Mouse (Mus musculus) heart, postnatal 36 days (tissue): ENCODE data around the gene Hells. TPM values are rescaled to one million over a fixed set of nuclear protein-coding genes. Genes with fewer than 3 reads are reported as not detected.

Experiments
- DNase-seq, 2 experiments: peaks; one replicate each; pipeline ENCODE4 v3.0.0; 2021 to 2022
- intact Hi-C: fragments of 180-260 bp; cut with DNase I; formaldehyde crosslinking; loops from one replicate; pipeline ENCODE4 v1.15.1; 2025
- total RNA-seq, 2 experiments: library from RNA; stranded (reverse); gene quantifications; 2 replicates each; pipeline ENCODE4 v1.2.3; 2021

Gene Hells
- 1 to 10 TPM in 1 of 2 experiments, under 1 TPM in 1; 0.84 to 2.0 TPM for total RNA-seq

DNA sequence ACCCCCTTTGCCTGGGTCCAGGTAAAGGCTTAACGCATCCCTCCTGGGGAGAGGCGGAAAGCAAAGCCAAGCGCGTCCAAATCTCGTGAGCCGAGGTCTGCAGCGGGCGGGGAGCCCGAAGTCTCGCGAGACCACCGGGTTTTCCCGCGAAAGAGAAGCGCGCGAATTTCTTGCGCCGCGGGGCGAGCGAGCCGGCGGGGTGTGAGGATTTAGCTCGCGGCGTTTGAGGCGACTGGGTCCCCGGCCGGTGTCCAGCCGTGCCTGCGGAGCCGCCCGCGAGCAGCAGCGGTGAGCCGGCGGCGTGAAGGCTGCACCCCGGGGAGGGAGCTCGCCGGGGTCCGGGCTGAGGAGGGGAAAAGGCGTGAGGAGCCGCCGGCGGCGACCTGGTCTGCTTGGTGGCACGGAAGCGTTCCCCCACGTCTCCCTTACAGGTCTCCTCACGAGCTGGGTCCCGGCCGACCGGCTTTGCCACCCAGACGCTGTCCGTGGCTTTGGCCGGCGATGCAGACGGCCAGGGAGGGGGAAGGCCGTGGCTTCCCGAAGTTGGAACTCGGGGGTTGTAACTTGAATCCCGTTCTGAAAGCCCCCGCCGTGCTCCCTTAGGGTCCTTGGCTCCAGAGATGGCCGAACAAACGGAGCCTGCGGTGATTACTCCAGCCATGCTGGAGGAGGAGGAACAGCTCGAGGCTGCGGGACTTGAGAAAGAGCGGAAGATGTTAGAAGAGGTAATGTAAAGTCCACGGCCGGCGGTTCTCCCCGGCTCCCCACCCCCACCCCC, at the start of gene Hells:
Hells (plus strand) TSS at position 128 of the 778 bp plus-strand sequence.
- intact Hi-C loops: no loop called here
- peak; percentile 85 to 87 for DNase-seq

DNA sequence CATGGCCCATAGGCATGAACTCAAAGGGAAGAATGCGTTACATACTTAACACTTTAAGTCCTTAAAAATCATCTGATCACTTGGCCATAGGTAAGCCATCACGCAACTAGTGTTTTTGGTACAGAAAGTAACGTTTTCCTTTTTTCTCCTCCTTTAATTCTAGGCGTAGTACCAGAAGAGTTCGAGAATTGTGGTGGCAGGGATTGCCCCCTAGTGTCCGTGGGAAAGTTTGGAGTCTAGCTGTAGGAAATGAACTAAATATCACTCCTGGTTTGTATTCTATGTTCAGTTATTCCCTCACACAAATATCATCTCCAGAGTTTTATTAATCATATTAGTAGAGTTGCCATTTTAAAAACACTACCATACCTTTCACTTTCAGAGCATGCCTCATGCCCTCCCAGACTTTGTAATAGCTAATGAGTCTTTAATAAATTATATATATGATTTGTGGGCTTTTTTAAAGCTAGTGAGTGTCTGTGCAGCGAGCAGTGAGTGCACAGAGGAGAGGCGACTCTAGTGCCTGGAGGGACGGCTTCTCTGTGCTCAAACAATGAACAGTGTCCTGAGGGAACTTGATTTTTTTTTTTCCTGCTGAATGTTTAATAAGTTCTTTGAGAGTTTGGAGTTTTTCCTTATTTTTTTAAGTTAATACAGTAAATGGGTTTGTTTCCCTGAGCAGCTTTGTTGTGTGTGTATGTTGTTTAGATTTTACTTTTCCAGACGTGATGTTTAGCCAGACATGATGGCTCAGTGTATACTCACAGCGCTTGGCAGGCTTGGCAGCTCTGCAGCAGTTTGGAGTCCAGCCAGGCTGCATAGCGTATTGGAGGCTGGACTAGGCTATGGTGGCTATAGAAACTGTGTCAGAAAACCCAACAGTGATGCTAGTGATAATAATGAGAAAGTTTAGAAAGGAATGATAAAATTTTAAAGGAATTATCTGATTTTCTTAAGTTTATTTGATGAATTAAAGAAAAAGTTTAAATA, 29.3 kb upstream of the Hells start:
- intact Hi-C loops: no loop called here

DNA sequence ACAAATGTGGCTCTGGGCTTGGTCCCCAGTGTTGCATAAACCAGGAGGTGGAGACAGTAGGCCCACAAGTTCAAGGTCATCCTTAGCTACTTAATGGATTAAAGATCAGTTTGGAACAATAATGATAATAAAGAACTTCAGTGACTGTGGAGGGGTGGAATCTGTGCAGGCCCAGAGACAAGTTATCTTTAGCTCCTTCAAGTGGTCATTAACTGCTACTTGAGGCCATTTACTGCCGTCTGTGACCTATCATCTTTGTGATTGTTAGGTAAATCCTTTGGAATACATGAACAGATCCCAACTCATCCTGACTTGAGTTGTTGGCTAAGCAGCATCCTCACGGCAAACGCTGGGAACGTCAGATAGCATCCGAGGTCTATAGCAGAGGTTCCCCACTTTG, 28.2 kb upstream of the Hells start:
- intact Hi-C loops: no loop called here
- no peak for DNase-seq

More for the DNA sequence above, 29.3 kb upstream of the Hells start:
- DNase-seq: peak in 1 of 2 experiments; percentile 11

DNA sequence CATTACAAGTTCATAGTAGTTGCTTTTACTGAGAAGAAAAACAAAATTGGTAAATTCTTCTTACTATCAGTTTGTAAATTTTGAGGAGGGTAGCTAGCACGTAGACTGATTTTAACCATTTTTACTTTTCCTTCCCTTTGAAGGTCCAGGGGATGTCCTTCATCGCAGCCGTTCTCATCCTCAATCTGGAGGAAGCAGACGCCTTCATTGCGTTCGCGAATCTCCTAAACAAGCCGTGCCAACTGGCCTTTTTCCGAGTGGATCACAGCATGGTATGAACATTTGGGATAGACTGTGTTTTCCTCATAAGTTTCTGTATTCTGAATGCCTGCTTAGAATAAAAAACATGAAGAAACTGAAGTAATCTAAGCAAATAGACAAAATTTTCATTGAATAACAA, 16.9 kb upstream of the Hells start:
- intact Hi-C loops: no loop called here
- no peak for DNase-seq

DNA sequence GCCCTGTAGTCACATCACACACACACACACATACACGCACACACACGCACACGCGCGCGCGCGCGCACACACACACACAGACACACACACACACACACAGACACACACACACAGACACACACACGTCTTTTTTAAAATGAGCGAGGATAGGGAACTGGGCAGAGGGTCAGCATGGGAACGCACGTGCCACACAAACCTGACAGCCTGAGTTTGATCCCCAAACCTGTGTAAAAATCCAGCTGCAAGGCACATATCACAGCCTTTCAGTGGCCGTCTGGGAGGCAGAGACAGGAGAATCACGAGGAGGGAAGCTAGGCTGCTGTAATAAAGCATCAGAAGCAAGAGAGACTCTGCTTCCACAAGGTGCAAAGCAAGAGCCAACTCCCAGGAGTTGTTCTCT, 15.8 kb upstream of the Hells start:
- DNase-seq: no peak
- intact Hi-C loops: loop anchor here (5.0 kb wide), 1 partner anchor 493 kb away; no protein-coding TSS in a partner anchor

DNA sequence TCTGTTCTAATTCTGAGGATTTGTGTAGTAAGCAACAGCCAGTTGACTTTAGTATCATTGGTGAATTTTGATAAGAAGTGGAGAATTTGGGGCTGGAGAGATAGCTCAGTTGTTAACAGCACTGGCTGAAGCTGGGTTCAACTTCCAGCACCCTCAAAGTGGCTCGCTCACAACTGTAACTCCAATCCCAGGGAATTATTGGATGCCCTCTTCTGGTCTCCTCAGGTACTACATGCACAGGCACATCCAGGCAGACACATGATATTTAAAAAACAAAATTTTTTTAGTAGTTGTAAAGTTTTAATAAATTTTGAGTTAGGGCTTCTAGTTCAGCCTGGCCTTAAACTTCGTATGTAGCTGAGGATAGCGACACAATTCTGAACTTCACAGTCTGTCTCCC, 15.0 kb upstream of the Hells start:
- intact Hi-C loops: loop anchor here (5.0 kb wide), 1 partner anchor 493 kb away; no protein-coding TSS in a partner anchor
- peak; percentile 31 to 45 for DNase-seq

DNA sequence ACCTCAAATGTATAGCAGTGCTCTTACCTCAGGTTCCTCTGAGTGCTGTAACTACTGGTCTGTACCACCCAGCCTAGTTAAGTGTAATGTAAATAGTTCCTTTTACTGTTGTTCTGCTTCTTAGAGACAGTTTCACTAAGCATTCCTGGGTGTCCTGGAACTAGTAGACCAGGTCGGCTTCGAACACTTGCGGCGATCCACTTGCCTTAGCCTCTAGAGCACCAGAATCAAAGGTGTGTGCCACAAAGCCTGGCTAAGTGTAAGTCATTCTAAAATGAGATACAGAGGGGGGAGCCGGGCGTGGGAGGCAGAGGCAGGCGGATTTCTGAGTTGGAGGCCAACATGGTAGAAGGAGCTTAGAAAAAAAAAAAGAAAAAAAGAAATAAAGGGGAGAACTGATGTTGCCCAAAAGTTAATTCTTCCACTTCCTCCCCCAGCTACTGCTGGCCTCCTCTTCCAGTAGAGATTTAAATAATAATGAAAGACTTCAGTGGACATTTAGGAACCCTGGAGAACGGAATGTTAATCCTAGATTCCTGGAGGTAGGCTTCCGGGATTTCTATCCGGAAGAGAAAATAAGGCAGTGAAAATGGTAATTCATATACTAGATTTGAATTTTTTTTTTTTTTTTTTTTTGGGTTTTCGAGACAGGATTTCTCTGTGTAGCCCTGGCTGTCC, 2.1 kb upstream of the Hells start:
- no peak for DNase-seq
- intact Hi-C loops: no loop called here

DNA sequence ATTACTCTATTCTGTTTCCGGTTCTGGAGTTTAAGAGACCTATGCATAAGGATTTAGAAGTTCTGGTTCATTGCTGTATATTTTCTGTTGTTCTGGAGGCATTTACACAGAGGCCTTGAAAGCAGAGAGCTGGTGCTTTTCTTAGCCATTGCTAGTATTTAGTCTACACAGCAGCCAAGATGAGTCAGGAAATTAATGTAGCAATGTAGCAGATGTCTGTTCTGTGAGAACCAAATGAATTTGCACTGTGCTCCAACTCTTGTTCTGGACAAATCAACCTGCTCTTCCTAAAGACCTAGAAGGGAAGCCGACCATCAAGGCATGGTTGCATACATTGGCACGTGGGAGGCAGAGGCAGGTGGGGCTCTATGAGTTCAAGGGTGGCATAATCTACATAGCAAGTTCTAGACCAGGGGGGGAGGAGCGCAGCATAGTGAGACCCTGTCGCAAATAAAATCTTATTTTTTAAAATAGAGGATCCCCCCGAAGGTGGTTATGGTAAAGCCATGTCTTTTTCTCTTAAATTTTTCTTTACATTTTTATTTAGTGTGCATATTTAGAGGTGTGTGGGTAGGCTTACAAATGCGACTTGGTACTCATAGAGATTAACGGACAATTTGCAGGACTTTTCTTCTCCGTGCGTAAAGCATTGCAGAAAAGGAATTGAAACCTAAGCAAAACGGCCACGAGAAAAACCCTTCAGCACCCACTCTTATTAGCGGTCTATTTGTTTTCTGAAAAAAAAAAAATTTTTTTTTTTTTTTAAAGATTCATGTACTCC, 1.1 kb upstream of the Hells start:
- no peak for DNase-seq
- intact Hi-C loops: no loop called here

DNA sequence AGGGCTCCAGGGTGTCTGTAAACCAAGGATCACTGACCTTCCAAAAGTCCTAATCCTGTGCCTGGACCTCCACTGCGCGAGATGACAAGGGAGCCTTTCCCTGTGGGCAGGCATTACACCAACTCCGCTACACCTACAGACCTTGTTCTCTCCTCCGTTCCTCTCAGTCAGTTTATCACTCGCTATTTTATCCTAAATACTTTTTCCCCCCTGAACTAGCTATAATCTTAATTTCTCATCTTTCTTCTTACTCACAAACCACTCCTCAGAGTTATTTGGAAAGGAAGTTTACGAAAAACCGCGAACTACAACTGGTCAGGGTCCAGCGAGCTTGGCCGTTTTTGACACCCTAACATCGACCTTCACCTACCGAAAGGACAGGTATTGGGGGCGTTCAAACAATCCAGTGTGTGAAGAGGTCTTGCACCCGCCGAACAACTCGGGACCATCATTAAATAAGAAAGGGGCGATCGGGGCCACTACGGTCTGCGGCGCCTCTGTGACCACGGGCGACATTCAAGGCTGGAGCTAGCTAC, 395 bp upstream of the Hells start:
- intact Hi-C loops: no loop called here

DNA sequence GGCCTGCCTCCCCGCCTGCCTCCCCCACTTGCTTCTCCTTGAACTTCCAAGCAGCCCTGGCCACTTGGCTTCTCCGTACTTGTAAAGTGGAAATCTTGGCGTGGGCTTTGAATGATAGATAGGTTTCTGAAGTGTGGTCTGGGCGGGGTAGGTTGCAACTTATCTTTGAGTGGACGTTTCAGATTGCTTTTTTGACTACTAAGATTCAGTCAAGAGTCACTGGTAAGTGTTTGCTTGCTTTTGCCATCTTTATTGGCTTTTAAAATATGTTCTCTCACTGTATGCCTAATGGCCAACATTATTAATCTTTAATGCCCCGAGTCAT, 813 bp downstream of the Hells start:
- DNase-seq: no peak
- intact Hi-C loops: no loop called here

More for the DNA sequence above, 395 bp upstream of the Hells start:
- peak; percentile 1 to 6 for DNase-seq

DNA sequence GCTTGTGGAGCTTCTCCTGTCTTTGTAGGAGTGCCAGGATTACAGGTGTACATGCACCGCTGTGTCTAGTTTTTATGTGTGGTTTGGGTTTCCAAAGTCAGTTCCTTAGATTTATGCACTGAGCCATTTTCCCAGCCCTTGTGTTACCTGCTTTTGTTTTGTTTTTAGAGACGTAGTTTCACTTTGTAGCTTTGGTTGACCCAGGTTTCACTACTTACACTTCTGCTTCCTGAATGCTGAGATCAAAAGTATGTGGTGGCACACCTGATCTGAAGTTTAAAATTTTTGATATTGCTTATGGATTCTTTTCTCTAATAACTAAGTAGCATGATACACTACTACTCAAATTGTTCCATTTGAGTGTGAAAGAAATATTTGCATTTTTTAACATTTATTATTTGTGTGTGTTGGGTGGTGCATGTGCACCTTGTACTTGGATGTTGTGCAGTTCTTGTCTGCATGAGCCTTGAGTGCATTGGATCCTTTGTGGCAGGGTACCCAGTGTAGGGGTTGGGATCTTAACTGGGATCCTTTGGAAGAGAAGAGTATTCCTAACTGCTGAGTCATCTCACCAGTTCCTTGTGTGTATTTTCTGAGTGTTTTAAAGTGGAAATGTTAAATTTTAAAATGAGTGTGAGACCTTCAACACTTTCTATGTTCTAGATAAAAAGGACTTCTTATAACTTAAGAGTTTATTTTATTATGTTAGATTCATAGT, 14.0 kb downstream of the Hells start:
- no peak for DNase-seq
- intact Hi-C loops: no loop called here

DNA sequence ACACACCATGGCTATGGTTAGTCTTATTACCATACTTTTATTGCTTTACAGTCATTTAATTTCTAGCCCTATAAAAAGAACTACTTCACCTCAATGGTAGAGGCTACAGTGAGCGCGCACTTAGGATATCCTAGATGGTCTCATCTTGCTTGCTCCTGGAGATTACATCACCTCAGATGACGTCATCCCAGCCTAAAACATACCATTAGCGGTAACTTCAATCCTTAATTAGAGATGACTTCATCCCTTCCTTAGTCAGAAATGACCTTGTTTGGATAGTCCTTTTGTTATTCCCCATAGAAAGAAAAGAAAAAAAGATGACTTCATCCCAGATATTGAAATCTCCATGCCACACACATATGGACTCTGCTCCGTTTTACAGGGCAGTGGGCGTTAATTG, 40.0 kb downstream of the Hells start:
- intact Hi-C loops: no loop called here
- no peak for DNase-seq

DNA sequence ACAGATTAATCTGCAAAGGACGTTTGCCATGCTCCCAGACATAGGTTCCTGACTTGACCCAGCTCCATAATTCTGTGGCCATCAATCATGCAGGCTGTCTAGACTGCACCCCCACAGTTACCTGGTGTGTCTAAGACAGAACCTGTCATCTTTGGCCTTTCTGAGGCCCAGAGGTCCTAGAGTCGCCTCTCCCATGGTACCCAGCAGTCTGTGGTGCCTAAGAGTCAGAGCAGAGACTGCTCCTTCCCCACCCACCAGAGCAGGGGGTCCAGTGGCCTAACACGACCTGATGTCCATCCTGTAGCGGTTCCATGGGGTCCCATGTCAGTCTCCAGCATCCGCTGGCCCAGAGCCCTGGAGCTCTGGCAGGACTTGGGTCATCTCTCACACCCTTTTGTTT, 41.9 kb downstream of the Hells start:
- no peak for DNase-seq
- intact Hi-C loops: no loop called here

DNA sequence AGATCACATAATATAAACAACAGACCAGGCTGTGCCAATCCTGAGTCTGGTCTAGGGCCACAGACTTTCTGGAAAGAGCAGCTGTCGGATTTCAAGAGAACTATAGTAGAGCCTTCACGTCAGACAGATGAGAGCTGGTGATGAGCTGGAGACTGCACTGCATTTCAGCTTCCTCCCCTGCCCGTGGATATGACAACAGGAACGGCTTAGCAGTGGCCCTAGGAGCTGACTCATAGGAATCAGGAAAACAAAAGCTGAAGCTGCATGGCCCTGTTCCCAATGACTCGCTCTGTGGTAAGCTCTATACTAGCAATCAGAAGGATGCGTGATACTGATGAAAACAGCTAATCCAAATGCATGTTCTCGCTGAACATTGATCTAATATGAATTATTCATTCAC, 43.0 kb downstream of the Hells start:
- DNase-seq: no peak
- intact Hi-C loops: no loop called here

DNA sequence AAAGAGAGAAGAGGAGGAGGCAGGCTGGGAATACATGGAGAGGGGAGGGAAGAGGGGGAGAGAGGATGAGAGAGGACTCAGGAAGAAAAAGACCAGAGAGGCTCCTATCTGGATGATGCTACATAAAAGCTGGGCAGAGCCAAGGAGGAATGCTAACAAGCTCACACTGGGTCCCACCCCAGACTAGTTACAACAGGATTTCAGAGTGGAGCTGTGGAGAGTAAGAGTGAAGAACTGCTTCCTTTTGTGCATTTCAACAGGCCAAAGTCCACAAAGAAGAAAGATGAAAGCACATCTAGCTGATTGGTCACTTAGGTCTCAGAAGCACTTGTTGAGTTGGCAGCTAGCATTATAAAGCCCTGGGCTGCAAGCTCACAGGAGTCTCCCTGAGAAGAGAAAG, 45.6 kb downstream of the Hells start:
- intact Hi-C loops: no loop called here
- no peak for DNase-seq

DNA sequence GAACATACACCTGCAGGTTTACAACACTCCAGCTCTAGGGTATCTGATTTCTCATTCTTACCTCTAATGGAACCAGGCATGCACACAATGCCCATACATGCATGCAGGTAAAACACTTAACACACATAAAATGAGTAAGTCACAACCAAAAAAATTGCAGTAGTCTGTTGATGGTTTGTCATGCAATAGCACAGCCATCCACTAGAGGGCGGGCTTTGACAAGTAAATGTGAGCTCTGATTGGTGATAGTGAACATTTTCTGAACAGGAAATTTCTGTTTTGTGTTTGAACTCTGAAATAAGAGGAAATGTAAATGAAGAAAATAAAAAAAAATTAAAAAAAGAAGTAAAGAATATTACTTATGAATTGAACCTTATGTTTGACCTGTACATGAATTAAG, 51.3 kb downstream of the Hells start:
- DNase-seq: peak; percentile 45 to 70
- intact Hi-C loops: loop anchor here (2.0 kb wide), 1 partner anchor 1243 kb away; no protein-coding TSS in a partner anchor

DNA sequence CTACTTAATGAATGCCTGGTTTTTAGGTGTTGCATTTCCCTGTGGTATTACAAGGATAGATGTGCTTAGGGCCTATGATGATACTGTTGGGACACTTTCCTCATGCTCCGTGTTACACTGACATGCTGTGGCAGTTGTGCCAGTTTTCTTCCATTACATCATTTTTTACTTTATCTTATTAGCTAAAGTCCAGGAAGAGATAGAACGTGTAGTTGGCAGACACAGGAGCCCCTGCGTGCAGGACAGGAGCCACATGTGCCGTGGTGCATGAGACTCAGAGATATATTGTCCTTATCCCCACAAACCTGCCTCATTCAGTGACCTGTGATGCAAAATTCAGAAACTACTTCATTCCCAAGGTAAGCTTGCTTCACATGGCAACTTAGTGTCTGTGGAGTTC, 67.5 kb downstream of the Hells start:
- intact Hi-C loops: no loop called here
- no peak for DNase-seq

DNA sequence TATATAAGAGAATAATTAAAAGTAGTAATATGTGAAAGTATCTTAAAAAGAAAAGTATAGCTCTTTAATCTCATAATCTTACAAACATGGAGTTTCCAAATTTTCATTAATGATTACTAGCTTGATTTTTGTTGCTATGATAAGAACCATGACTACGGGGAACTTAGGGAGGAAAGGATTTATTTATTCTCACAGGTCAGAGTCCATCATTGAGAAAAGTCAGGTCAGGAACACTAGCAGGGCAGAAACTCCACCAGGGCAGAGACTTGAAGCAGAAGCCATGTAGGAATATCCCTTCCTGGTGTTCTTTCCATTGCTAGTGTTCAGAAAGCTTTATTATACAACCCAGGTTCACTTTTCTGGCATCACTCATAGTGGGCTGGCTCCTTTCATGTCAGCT, 68.0 kb downstream of the Hells start:
- no peak for DNase-seq
- intact Hi-C loops: no loop called here

DNA sequence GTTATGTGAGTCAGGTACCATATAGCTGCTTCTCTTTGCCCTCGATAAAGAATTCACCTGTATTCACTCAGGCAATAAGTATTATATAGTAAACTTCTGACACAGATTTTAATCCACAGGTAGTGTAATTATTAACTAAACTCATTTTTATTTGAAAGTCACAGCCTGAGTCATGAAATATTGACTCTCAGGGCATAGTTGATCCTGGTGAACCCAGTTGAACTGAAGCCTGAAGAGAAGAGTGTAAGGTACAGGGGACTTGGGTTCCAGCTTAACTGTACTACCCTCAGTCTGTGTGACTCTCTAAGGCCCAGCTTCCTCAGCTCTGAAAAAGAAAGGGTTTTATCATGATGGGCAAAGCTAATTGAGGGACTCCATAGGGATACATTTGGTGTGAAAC, 74.4 kb downstream of the Hells start:
- no peak for DNase-seq
- intact Hi-C loops: no loop called here
